Mouse (Mus musculus): ENCODE data around the gene Xirp1.

Xirp1 gene

DNA sequence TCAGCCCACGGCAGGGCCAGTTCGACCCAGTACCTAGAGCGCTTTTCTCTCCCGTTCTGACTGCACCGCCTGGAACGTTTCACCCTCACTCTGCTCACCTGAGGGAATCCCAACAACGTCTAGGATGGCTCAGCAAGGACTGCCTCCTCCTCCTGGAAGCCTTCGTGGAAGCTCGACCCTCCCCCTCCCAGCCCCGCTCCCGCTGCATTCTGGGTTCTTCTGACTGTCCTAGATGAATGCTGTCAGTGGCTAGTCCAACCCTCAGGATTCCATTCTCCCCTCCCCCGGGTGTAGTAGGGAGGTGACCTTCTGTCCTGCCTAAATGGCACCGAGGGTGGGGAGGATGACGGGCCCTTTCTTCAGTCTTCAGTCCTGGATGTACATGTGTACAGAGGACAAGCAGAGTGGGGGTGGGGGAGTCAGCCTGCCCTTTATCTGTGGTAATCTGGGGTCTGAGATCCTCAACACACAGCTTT, 38.8 kb downstream of the Xirp1 start, which contains the start of gene Csrnp1:
Gene Csrnp1, minus strand, starts transcription at position 123 of the 476 bp plus-strand sequence.
- DNase-seq = no peak

DNA sequence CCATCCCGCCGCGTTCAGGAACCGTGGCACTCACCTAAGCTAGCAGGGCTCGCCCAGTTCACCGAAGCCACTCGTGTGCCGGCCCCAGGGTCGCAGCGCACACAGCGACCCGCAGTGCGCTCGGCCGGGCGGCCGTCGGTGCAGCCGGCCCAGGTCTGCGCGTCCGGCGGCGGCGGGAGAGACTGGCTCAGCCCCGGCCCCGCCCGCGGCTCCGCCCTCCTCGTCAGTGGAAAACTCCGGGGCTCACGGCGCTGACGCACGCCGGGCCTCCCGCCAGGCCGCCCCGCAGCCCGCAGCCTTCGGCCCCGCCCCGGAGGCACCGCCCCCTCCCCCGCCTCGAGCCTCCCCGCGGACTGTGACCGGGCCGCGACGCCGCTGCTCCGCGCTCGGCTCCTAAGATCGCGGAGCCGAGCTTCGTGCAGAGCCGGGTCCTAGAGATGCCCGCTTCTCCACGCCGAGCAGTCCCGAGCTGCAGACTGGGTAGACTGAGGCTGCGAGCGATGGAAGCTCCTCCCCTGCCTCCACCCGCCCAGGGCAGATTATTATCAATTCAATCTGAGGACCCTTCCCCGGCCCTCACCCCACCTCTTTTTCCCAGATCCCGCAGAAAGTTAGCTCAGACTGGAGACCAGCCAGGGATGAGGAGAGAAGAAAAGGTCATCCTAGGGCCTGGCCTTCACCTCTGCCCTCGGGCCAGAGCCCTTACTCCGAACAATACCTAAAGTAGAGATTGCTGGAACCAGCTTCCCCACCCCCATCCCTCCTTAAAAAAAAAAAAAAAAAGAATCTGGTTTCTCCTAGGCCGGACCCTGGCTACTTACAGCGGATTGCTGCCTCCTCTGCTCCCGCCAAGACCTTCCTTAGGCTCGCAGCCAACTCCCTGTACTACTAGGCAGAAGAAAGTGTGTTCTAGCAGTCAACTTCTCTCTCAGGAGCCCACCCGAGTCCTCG, 39.5 kb downstream of the Xirp1 start:
- DNase-seq = peak; percentile 92

DNA sequence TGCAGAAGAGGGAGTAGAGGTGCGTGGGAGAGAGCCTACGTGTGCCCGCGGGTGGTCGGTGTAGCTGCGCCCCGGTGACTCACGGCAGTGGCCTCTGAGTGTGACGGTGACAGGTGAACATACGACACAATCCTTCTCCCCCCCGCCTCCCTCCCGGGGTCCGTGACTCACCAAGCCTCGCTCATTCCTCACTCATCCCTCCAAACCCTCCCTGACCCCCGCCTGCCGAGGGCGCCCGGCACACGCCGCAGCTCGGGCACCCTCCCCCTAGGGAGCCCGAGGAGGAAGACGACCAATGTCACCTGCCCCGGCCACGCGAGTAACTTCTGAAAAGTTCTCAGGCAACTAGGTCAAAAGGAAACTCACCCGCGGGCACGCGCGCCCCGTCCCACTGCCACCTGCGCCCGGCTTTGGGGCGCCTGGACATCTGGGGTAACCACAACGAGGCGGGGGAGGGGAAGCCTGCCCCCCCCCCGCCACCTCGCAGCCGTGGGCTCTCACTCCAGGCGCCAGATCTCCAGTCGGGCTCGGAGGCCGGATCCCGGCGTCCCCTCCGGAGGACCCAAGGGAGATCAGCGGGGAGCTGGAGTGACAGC, 40.3 kb downstream of the Xirp1 start:
- DNase-seq = peak; percentile 68

DNA sequence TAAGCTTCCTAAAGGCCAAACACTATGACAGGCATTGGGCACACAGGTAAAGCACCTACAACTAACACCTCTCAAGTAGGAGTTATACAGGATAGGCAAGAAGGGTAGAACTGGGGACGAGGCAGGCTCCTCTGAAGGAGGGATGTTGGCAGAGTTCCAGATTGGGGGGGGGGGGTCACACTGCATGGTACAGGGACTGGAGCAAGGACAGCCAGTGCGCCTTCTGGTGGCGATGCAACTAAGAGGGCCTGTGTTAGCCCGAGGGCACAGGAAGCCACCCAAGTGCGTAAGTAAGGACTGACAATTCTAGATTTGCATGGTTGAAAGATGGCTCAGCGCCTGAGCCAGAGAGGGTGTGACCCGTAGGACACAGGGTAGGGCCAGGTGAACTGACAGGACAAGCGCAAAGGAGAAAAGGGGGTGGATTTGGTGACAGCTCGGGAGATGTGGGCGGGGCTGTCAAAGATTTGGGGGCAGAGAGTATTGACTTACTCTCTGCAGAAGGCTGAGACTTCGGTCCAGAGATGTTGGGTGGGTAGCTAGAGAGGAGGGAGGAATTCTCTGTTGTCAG, 41.1 kb downstream of the Xirp1 start:
- DNase-seq = peak; percentile 82

DNA sequence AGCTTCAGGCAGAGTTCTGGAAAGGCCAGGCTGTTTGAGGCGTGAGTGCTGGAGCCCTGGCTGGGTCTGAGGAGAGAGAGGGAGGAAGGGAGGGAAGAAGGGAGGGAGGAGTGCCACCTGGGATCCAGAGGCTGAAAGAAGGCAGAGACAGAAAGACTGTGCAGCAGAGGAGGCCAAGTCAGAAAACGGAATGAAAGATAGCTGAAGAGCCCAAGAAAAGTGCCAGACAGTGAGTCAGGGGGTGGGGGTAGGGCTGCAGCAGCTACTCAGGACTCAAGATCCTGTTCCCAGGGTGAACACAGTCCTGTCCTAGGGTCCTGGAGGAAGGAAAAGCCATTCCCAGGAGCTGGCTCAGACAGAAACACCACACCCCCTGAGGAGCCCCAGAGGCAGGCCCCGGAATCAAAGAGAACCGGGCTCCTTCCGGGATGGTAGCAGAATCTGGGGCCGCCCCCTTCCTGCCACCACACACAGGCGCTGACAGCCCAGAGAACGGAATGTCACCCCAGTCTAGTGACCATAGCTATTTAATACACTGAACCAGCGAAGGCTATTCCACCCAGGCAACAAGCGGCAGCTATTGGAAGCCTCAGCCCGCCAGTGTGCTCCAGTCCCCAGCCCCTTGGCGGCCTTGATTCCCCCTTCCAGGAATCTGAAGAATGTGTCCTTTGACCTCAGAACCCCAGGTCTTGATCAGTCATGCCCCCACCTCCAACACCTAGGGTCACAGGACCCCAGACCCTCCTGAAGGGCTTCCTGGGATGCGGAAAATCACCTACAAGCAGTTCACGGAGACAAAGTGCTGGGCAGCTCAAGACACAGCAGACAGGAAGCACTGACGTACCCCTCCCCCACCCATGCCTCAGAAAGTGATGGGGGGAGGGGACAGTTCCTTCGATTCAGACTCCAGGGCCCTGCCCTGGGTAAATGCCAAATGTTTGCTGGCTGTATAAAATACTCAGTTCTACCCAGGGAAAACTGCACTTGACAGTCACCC, 41.9 kb downstream of the Xirp1 start:
- peak; percentile 86 for DNase-seq

DNA sequence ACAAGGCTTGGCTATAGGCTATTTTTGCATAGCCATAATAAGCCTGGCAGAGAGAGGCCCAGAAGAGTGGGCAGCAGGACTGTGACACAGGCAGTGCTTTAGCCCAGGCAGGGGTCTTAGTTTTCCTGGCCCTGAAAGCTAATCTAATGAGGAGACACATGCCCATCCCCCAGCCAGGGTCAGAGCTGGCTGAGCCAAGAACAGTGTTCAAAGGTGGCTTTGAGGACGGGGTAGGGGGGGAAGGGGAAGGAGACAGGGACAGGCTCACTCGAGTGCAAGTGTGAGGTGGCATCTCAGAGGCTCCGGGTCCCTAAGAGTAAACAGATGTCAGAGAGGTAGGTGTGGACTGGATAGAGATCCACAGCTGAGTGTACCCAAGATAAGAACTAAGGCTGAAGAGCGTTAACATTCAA, 42.6 kb downstream of the Xirp1 start:
- peak; percentile 64 for DNase-seq

DNA sequence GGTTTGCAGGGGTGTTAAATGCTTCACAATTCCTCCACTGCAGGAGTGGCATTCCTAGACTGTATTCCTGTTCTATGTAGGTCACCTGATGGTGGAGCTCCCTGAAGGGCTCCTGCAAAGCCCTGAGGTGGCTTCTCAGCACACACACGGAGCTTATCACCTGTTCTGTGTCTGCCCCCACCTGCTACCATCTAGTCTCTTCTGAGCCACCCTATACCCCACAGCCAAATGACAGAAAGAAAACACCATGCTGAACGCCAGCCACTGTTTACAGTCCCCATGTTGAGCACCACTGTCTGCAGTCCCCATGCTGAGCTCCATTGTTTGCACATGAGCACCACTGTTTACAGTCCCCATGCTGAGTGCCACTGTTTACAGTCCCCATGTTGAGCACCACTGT, 43.6 kb downstream of the Xirp1 start:
- DNase-seq = no peak

DNA sequence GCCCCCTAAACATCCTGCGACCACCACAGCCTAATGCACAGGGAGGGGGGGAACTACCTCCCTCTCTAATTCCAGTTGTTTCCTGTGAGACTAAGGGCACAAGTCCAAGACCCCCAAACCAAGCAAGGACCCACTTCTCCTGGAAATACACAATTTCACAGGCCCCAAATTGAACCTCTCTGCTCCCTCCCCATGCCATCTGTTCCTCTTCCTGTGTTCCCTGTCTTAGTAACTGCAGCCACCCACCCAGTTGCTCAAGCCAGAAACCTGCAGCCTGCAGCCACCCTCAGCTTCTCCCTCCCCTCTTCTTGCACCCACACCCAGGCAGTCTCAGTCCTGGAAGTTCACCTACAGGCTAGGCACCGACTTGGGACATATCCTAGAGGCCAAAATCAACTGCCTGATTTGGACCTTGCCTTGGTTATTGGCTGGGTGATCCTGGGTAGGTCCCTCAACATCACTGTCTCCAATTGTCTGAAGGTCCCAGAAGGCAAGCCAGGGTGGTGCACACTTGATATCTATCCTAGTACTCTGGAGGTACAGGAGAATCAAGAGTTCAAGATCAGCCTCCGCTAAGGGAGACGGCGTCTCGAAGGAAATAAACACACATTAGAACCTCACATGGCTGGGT, 44.5 kb downstream of the Xirp1 start:
- DNase-seq = no peak

DNA sequence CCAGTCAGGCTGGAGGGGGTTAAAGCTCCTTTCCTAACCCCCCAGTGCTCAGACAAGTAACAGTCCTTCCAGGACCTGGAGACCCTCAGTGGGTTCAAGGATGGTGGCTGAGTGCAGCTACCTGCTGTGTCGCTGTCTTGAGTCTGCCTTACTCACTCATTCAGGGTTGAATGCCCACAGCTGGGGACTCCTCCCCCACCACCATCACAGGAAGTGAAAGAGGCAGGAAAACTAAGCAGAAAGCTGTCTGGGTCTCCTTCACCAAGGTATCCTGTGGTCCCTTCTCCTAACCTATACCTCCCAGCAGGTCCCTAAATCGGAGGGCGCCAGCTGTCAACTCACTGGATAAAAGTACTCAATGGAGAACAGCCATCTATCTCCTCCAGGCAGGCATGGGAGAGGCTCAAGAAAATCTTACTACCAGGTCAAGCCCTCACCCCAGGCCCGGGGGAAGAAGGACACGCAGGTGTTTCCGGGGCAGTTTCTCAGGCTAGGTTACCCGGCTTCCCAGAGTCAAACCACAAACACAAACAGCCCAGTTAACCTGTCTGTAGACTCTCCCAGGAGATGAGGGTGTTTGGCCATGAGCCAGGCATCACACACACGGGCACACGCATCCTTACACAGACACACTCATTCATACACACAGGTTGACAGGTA, 45.1 kb downstream of the Xirp1 start:
- no peak for DNase-seq

DNA sequence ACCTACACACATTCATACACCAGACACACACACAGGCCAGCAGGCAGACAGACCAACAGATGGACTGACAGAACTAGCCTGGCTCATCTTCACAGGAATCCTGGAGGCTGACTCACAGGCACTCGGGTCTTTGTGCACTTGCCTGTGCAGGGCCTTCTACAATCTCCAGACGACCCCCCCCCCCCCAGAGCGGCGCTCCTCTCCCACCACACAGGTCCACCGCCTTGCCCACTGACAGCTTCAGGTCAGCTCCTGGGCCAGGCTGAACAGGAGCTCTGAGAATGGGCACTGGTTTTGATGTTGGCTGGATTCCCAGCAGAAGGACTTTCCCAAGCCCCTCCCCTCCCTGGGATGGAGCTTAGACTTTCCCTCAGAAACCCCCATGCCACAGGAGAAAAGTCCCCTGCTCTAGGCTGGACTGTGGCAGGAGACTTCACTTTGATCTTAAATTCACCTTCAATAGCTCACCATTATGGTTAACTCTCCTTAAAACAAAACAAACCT, 45.8 kb downstream of the Xirp1 start:
- DNase-seq = no peak

DNA sequence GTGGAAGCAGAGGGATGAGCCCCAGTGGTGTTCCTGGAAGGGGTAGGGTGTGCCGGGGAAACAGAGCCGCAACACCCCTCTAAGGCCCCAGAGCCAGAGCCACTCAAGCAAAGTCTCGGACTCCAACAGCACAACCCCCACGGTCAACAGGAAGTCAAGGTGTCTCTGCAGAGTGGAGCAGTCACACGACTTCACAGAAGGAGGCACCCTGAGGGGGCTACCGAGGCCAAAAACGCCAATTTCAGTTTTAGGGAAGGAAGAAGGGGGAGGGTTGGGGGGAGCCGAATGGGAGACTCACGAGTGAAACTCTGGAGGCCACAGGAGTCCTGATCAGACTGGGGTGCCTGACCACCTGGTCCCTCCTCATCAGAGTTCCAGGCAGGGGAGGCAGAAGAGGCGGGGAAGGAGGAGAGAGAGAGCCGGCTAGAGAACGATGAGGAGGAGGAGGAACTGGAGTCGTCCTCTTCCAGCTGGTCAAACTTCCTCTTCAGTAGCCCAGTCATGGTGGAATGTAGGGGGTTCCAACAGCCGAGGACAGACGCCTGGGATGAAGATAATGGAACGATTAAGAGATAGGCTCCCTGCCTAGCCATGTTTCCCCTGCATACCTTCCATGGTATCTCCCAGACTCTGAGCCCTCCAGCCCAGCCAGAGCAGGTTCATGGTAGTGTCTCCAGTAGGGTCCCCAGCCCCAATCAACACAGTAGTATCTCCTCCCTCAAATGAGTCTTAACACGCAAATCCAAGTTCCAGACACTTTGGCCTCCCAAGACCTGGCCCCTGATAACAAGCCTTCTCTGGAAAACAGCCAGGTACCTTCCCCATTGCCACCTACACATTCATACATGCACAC, 46.5 kb downstream of the Xirp1 start:
- DNase-seq = no peak

DNA sequence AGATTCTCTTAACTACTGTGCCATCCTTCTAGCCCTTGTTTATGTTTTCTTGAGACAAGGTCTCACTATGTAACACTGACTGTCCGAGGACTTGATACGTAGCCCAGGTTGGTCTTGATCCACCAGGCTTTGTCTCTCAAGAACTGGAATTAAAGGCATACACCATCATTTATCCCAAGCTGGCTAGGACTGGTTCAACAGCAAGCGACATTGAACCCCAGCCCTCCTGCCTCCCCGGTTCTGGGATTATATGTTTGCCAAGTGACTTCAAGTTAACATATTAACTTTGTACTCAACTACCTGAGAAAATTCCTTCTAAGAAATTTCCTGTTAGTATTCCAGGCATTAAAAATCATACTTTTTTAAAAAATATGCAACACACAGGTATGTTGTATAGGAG, 48.1 kb downstream of the Xirp1 start:
- DNase-seq = peak; percentile 66

DNA sequence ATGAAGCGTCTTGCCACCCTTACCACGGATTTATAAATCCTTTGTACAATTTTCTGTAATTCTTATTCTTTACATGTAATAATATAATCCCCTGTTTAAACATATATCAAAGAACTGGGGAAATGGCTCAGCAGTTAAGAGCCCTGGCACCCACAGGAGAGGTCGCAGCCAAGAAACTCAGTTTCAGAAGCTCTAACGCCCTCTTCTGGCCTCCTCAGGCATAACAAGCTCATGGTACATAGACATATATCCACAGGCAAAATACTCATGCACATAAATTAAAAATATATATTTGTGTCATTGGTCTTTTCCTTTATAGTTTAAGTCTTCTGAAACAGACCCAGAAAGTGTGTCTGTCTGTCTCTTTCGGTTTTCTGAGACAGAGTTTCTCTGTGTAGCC, 48.8 kb downstream of the Xirp1 start:
- no peak for DNase-seq

DNA sequence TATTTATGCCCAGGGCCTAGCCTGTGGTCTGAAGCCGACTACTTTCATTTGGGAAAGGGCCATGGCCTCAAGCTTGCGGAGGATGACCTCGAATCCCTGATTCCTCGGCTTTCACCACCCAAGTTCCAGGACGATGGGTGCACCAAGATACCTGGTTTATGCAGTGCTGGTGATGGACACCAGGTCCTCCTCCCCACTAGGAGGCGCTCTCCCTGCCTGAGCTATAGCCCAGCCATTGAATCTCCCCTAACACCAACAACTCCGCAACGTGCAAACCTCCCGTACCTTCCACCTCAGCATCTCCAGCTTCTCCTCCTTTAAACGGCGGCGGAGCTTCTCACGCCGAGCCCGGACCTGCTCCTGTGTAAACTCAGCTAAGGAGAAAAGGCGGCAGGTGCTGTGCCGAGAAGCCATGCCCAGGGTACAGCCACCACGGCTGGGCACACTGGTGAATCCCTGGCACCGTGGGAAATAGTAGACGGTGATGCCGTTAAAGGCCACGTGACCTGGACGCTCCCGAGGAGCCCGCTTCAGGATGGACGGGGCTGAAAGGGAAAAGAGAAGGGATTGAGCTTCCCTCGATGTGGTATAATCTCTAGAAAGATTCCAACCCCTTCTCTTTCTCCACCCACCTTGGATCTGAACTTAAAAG, 49.4 kb downstream of the Xirp1 start:
- no peak for DNase-seq

DNA sequence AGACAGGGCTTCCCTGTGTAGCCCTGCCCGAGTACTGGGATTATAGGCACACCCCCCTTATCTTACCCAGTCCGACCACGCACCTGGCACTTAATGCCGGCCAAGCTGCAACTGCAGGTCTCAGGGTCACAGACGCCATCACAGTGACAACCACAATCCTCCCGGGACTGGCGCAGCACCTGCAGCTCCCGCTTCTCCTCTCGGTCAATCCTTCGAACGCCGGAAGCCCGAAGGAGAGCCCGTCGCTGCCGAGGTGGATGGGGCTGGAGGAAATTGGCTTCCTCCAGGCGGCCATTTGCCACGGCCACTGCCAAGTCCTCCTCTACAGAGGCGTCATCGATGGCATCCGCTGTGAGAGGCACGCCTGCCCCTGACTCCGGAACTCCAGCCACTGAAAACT, 50.1 kb downstream of the Xirp1 start:
- DNase-seq = no peak

DNA sequence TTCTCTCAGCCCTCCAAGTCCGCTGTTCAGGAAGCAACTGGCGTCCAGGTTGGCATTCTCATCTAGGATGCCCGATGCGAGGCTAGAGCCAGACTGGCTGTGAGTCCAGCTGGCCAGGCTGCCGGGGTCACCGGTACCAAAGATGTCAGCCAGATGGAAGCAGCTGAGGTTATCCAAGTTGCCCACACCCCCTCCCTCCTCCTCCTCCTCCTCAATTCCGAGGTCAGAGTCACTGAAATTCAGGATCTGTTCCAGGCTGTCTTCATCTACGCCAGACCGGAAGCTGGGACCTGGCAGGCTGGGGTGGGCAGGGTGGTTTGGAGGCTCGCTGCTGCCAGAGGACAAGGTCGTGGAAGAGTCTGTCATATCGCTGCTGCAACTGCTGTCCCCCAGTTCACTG, 50.8 kb downstream of the Xirp1 start:
- DNase-seq = no peak

DNA sequence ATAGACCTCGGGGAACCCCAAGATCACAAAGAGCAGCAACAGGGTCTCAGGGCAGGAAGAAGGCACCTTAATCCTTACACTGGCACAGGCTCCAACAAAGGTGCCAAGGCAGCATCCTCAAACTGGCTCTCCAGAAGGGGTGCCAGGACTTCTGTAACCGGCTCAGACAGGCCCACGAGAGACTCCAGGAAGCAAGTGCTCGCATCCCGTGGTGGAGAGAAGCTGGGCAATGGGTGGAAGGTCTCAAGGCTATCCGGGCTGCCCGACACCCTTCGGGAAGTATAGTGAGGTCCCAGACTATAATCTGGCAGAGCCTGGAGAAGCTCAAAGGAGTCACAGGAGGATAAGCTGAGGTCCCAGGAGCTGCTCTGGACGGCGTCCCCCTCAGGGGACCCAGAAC, 51.2 kb downstream of the Xirp1 start:
- no peak for DNase-seq

DNA sequence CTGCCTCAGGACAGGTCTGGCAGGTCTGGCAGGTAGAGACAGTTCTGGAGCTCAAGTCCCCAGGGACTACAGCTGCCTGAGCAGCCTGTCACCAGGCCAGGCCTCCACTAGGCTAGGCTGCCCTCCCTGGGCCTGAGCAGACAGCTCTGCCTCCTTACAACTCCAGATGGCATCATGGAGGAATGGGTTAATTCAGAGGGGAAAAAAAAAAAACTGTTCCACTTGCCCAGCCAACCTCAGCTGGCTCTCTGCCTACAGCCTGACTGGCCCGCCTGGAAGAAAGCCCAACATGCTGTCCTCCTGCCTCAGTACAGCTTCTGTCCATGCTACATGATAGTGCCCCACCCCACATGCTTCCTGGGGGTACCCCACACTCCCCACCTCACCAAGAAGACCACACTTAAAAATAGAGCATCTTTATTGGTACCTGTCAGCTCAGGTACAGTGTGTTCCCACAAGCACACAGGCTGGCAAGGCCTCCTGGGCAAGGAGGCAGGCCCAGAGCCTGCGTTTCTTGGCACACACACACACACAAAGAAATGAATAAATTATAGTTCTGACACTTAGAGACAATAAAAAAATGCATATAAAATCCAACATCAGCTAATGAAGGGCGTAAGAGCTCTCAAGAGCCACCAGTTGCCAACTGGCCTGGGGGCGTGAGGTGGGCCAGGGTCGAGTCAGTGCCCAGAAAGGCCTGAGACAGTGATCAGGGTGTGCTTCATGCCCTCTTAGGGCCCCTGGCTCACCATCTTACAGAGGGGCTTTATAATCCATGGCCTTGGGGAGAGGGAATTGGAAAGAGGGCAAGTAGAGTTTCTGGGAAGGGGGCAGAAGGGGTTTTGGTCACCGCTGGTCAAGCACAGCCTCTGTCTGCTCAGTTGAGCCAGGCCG, 52.4 kb downstream of the Xirp1 start:
- DNase-seq = peak; percentile 58

DNA sequence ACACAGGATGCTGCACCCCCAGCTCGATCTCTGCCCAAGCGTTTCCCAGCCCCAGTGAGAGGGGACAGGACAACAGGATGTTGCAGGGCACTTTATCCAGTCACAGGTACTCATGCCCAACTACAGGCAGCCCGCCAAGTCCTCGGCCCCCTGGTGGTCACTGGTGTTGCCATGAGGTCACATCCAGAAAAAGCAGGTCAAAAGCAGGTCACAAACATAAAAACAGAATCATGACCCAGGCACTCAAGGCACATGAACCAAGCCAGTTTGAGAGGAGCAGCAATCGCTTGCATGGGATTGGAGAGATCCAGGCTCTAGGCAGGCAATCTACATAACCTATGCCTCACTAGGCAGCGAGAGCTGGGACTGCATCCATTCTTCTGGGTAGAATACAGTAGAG, 53.2 kb downstream of the Xirp1 start:
- peak; percentile 82 for DNase-seq

Data from kidney, adult 9 months (tissue).